Mouse (Mus musculus): ENCODE measurements around the gene Tns3. TPM values are rescaled to one million over a fixed set of nuclear protein-coding genes. Genes with fewer than 3 reads are reported as not detected.

The Tns3 gene
- polyA plus RNA-seq (2012; rRNA removed), result 9.5 and 16.7 TPM in 2 replicates

DNA sequence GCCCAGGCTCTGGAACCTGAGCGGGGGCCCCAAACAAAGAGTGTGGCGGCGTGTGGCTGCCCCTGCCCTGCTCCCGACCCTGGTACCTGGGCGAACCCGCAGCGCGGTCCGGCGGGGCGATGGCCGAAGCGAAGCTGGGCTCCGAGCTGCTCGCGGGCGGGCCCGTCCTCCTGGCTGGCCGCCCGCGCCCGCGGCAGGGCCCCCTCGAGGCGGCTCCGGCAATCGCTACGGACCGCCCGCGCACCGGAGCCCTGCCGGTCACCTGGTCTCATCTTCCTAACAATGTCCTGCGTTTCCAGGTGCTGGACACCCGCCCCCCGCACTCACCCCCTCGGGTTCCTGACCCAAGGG is at the start of gene Tns3:
Tns3 (minus strand) TSS at position 143 of the 351 bp plus-strand sequence.

All from central nervous system, embryonic 14 days (tissue).